Comparison of ENCODE assay signal across 26 mouse cellular contexts in genomic region chr17:40285435-40285834, GRCm38 (mm10). TPM values are rescaled to one million over a fixed set of nuclear protein-coding genes. Genes with fewer than 3 reads are reported as not detected.
DNase-seq lines count a peak whose midpoint lies in the region; ATAC-seq and TF ChIP-seq lines count a peak whose summit lies in the region.
"Had no signal": no experiment of that assay in that cellular context is flagged by ENCODE, and none has a peak within 500 bp of the region (broad histone marks: within the 10 kb centered on the region; RNA-seq: fewer than 3 reads in every experiment).

No protein-coding gene starts in this region.

- H3K9me3 ChIP-seq in hindbrain, postnatal 0 days (ENCODE audit: low read length): no peaks in the 10 kb centered on the region
- no peaks in the 10 kb centered on the region for H3K9me3 ChIP-seq in hindbrain, embryonic 12.5 days (replicated peaks)
- H3K9me3 ChIP-seq: heart, embryonic 15.5 days; hindbrain, embryonic 15.5 days; neural tube, embryonic 15.5 days had no signal

- H3K4me2 ChIP-seq in hindbrain, postnatal 0 days (ENCODE audit: low read depth, low read length): no peak overlapping the region
- H3K4me2 ChIP-seq in hindbrain, embryonic 12.5 days (replicated peaks): no peak overlapping the region
- H3K4me2 ChIP-seq: heart, embryonic 15.5 days; hindbrain, embryonic 15.5 days; midbrain, embryonic 11.5 days; neural tube, embryonic 15.5 days had no signal

- H3K4me1 ChIP-seq in hindbrain, postnatal 0 days (ENCODE audit: insufficient read depth, low read length): no peaks in the 10 kb centered on the region
- no peaks in the 10 kb centered on the region for H3K4me1 ChIP-seq in hindbrain, embryonic 12.5 days
- H3K4me1 ChIP-seq: heart, embryonic 15.5 days; hindbrain, embryonic 15.5 days; neural tube, embryonic 15.5 days had no signal

- peak; percentile 28 for DNase-seq in hindbrain, postnatal 0 days (ENCODE audit: low spot score)
- DNase-seq in retina, embryonic 14.5 days (ENCODE audit: low spot score): peak; percentile 7
- no peak for DNase-seq in retina, postnatal 1 day
- DNase-seq in brain, adult 2 months (ENCODE audit: low read depth, low spot score): peak; percentile 1
- no peak for DNase-seq in right cerebral cortex, adult 18-20 months
- DNase-seq in thymus, postnatal 0 days (ENCODE audit: low spot score): no peak
- DNase-seq: adrenal gland, postnatal 36 days; cerebellum, adult 9-10 months; heart, adult 2 months; kidney, adult 9 months; kidney, postnatal 4 days; liver; liver, postnatal 0 days; thymus, adult 18-20 months had no signal

- no peaks in the 10 kb centered on the region for H3K27me3 ChIP-seq in hindbrain, postnatal 0 days (ENCODE audit: insufficient read depth, low read length)
- no peaks in the 10 kb centered on the region for H3K27me3 ChIP-seq in hindbrain, embryonic 12.5 days
- H3K27me3 ChIP-seq: heart, embryonic 15.5 days; hindbrain, embryonic 15.5 days; neural tube, embryonic 15.5 days had no signal

- TF ChIP-seq CTCF in hindbrain, postnatal 0 days (IDR thresholded peaks at IDR 0.05; ENCODE audit: low read depth): peak; percentile 49

- 74% methylated on average over 2 of the region's 2 CpGs for WGBS in hindbrain, postnatal 0 days
- 85% methylated on average over 2 of the region's 2 CpGs for WGBS in hindbrain, embryonic 12.5 days

- H3K27ac ChIP-seq in hindbrain, postnatal 0 days: no peak overlapping the region
- no peak overlapping the region for H3K27ac ChIP-seq in hindbrain, embryonic 12.5 days
- H3K27ac ChIP-seq: heart, adult 2 months; heart, embryonic 15.5 days; hindbrain, embryonic 15.5 days; neural tube, embryonic 15.5 days had no signal

- H3K36me3 ChIP-seq in hindbrain, postnatal 0 days (ENCODE audit: insufficient read depth, low read length): no peaks in the 10 kb centered on the region
- no peaks in the 10 kb centered on the region for H3K36me3 ChIP-seq in hindbrain, embryonic 12.5 days
- H3K36me3 ChIP-seq: heart, embryonic 15.5 days; hindbrain, embryonic 15.5 days; neural tube, embryonic 15.5 days had no signal

- no peak overlapping the region for H3K4me3 ChIP-seq in hindbrain, postnatal 0 days (ENCODE audit: low read length)
- H3K4me3 ChIP-seq in hindbrain, embryonic 12.5 days: no peak overlapping the region
- H3K4me3 ChIP-seq: erythroblast, embryonic 14.5 days; heart, adult 2 months; heart, embryonic 15.5 days; hindbrain, embryonic 15.5 days; myocyte; neural tube, embryonic 15.5 days had no signal

- no peak overlapping the region for H3K9ac ChIP-seq in hindbrain, postnatal 0 days (replicated peaks; ENCODE audit: low read length)
- H3K9ac ChIP-seq in hindbrain, embryonic 12.5 days: no peak overlapping the region
- H3K9ac ChIP-seq: heart, embryonic 15.5 days; hindbrain, embryonic 15.5 days; liver, postnatal 0 days; neural tube, embryonic 15.5 days had no signal

- ATAC-seq in hindbrain, postnatal 0 days: no peak
- ATAC-seq in hindbrain, embryonic 12.5 days (ENCODE audit: low FRiP score): no peak
- ATAC-seq: liver, postnatal 0 days had no signal

RNA-seq across cellular contexts. Expression of gene Crisp1, which starts 33.6 kb away (rescaled TPM):
- not detected in 2 replicates for total RNA-seq in hindbrain, postnatal 0 days (2014; rRNA removed)
- polyA plus RNA-seq in hindbrain, postnatal 0 days (2015; fragmentation: Nextera tagmentation; extraction: Ambion mirVana): 0.16 TPM in 1 of 2 replicates, not detected in the other
- not detected in 2 replicates for polyA plus RNA-seq in hindbrain, embryonic 12.5 days (2016; fragmentation: Nextera tagmentation; extraction: Ambion mirVana)
- polyA plus RNA-seq in thymus, postnatal 0 days (2015; fragmentation: Nextera tagmentation; extraction: Ambion mirVana): 0.69 and 0.95 TPM in 2 replicates
- total RNA-seq: adrenal gland, postnatal 36 days; gastrocnemius, adult 8-10 months; heart, adult 2 months; layer of hippocampus, postnatal 25 days; left cerebral cortex, postnatal 36 days had no signal
- polyA plus RNA-seq: cortical plate, adult 2 months; erythroblast, embryonic 14.5 days; heart, adult 2 months; heart, embryonic 15.5 days; liver, postnatal 0 days; midbrain, embryonic 11.5 days; myocyte; neural tube, embryonic 15.5 days; small intestine, adult 2 months had no signal

RNA-seq across cellular contexts. Expression of gene Crisp3, which starts 43.3 kb away (rescaled TPM):
- 0.10 TPM in 1 of 2 replicates, not detected in the other for total RNA-seq in hindbrain, postnatal 0 days (2014; rRNA removed)
- polyA plus RNA-seq in hindbrain, postnatal 0 days (2015; fragmentation: Nextera tagmentation; extraction: Ambion mirVana): 0.14 TPM in 1 of 2 replicates, not detected in the other
- not detected in 2 replicates for polyA plus RNA-seq in hindbrain, embryonic 12.5 days (2016; fragmentation: Nextera tagmentation; extraction: Ambion mirVana)
- polyA plus RNA-seq in thymus, postnatal 0 days (2015; fragmentation: Nextera tagmentation; extraction: Ambion mirVana): 0.16 and 0.49 TPM in 2 replicates
- total RNA-seq: adrenal gland, postnatal 36 days; gastrocnemius, adult 8-10 months; heart, adult 2 months; layer of hippocampus, postnatal 25 days; left cerebral cortex, postnatal 36 days had no signal
- polyA plus RNA-seq: cortical plate, adult 2 months; erythroblast, embryonic 14.5 days; heart, adult 2 months; heart, embryonic 15.5 days; liver, postnatal 0 days; midbrain, embryonic 11.5 days; myocyte; neural tube, embryonic 15.5 days; small intestine, adult 2 months had no signal

Comparison
In these comparisons a context has a peak if more than half of its experiments do, and no peak if none do; other contexts are left out.
1. DNase-seq: peak in hindbrain, postnatal 0 days (single experiment), retina, embryonic 14.5 days (single experiment) and brain, adult 2 months (single experiment); none in retina, postnatal 1 day (single experiment), right cerebral cortex, adult 18-20 months (single experiment) and thymus, postnatal 0 days (single experiment).